Mouse (Mus musculus) kidney, embryonic 16.5 days (tissue): ENCODE measurements around the gene Olfr1217. TPM values are rescaled to one million over a fixed set of nuclear protein-coding genes. Genes with fewer than 3 reads are reported as not detected.
"Not testable (repeated sequence)": the region's sequence is repeated elsewhere in the genome, so short reads cannot be mapped to it uniquely, and the experiment has no call there.

ENCODE experiments used
- ATAC-seq: fragments of 200-750 bp; cut with Nextera tagmentation; 2 replicates; pipeline ENCODE4 v1.8.0; 2017; ENCODE audit warnings: moderate TSS enrichment; ENCODE audit not compliant: low FRiP score, low TSS enrichment
- H3K27ac ChIP-seq: fragments of 300-500 bp; sonication (generic); 2 replicates; pipeline ENCODE4 v1.5.1; 2014; ENCODE audit warnings: low read length
- H3K27me3 ChIP-seq: fragments of 300-500 bp; sonication (generic); 2 replicates; pipeline ENCODE4 v1.6.1; 2014; ENCODE audit warnings: low read length, control low read depth, mixed read lengths; ENCODE audit not compliant: insufficient read depth
- H3K36me3 ChIP-seq: fragments of 300-500 bp; sonication (generic); 2 replicates; pipeline ENCODE4 v1.6.1; 2014; ENCODE audit warnings: low read length, control low read depth, mixed read lengths; ENCODE audit not compliant: insufficient read depth
- H3K4me1 ChIP-seq: fragments of 300-500 bp; sonication (generic); 2 replicates; pipeline ENCODE4 v1.6.1; 2014; ENCODE audit warnings: low read length, control low read depth, mixed read lengths; ENCODE audit not compliant: insufficient read depth
- H3K4me2 ChIP-seq: fragments of 300-500 bp; sonication (generic); replicated peaks from 2 replicates; pipeline ENCODE4 v1.6.1; 2014; ENCODE audit warnings: low read depth, low read length
- H3K4me3 ChIP-seq: fragments of 300-500 bp; sonication (generic); 2 replicates; pipeline ENCODE4 v1.5.1; 2014; ENCODE audit warnings: mild to moderate bottlenecking, low read length
- H3K9ac ChIP-seq: fragments of 300-500 bp; sonication (generic); replicated peaks from 2 replicates; pipeline ENCODE4 v1.6.1; 2014; ENCODE audit warnings: low read length
- H3K9me3 ChIP-seq: fragments of 300-500 bp; sonication (generic); 2 replicates; pipeline ENCODE4 v1.6.1; 2016; ENCODE audit warnings: low read length, control low read depth
- WGBS: fragments of 180-500 bp; shearing (Covaris S2); extraction: QIAGEN DNeasy Blood & Tissue Kit; methylation state at CpG from one replicate; pipeline ENCODE4 v1.1.7; 2014; 5-methylcytosine and 5-hydroxymethylcytosine counted together
- polyA plus RNA-seq: library from polyadenylated mRNA; unstranded; fragments of >200 nt; fragmentation: Nextera tagmentation; extraction: Ambion mirVana; gene quantifications from 2 replicates; pipeline ENCODE4 v1.2.1, GENCODE M21; 2015

The Olfr1217 gene
- polyA plus RNA-seq, result not detected in 2 replicates

DNA sequence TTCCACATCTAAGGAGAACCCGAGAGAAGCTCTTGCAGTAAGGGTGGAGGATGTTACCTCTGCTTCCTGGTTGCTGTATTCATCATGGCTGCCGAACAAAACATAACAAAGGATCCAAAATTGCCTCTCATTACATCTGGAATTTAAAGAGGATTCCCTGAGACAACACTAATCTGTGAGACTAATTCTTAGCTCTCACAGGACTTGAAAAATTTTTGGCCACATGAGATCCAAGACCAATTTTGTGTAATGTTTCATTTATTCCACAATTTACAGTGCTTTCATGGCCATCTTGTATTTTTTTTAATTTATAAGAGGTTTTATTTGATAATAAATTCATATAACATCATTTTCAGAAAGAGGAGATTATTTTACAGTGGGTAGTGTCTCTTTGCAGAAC, at the start of gene Olfr1217:
Gene Olfr1217, minus strand, starts transcription at position 101 of the 400 bp plus-strand sequence.
- no peak for ATAC-seq
- H3K9ac ChIP-seq, result no peak within 1 kb of the TSS
- no peak within 1 kb of the TSS for H3K27ac ChIP-seq
- 68% methylated on average over 2 of the region's 2 CpGs for WGBS
- H3K4me3 ChIP-seq, result no peak within 1 kb of the TSS
- no peaks in the 10 kb centered on the region for H3K9me3 ChIP-seq
- H3K4me1 ChIP-seq, result no peaks in the 10 kb centered on the region
- H3K36me3 ChIP-seq, result no peaks in the 10 kb centered on the region
- no peaks in the 10 kb centered on the region for H3K27me3 ChIP-seq
- H3K4me2 ChIP-seq, result no peak within 1 kb of the TSS

DNA sequence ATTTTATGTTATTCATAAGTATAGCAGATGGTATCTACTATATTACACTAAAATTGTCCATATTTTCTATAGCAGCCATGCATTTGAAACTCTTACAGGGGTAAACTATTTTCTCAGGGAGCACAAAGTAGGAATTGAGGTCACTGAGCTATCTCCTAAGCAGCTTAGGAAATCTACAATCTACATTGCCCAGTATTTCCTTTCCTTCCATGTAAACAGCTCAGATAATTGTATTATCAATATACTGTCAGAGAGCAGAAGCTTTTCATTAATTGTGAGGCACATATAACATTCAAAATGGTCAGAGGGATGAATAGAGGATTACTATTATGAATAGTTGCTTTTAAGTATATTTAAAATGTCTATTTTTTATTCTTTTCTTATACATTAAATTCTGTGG, 49.6 kb upstream of the Olfr1217 start:
- no peaks in the 10 kb centered on the region for H3K9me3 ChIP-seq
- H3K27ac ChIP-seq, result no peak overlapping the region
- no peaks in the 10 kb centered on the region for H3K4me1 ChIP-seq
- no peaks in the 10 kb centered on the region for H3K27me3 ChIP-seq
- H3K4me2 ChIP-seq, result no peak overlapping the region
- no peak for ATAC-seq
- no peaks in the 10 kb centered on the region for H3K36me3 ChIP-seq
- no peak overlapping the region for H3K4me3 ChIP-seq
- H3K9ac ChIP-seq, result no peak overlapping the region

DNA sequence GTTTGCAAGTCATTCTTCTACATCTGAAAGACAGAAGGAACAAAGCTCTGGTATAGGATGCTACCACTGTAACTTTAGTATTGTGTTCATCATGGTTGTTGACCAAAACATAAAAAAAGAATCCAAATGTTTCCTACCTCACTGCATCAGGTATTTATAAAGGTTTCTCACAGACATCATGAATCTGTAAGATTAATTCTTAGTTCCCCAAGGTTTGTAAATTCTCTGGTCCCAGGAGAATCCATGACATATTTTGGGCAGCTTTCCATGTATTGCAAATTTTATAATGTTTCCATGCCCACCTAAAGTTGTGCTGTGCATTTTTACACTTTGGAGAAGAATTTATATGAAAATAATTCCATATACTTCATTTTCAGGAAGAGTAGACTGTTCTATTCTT, 29.2 kb upstream of the Olfr1217 start, which contains the start of gene Olfr1218:
Gene Olfr1218, minus strand, starts transcription at position 101 of the 400 bp plus-strand sequence.
- no peak for ATAC-seq
- Histone ChIP-seq H3K4me2 (no peak within 1 kb of the TSS), H3K27me3 (no peaks in the 10 kb centered on the region), H3K4me3 (no peak within 1 kb of the TSS), H3K36me3 (no peaks in the 10 kb centered on the region), H3K4me1 (no peaks in the 10 kb centered on the region), H3K27ac (no peak within 1 kb of the TSS), H3K9me3 (no peaks in the 10 kb centered on the region), H3K9ac (no peak within 1 kb of the TSS)

DNA sequence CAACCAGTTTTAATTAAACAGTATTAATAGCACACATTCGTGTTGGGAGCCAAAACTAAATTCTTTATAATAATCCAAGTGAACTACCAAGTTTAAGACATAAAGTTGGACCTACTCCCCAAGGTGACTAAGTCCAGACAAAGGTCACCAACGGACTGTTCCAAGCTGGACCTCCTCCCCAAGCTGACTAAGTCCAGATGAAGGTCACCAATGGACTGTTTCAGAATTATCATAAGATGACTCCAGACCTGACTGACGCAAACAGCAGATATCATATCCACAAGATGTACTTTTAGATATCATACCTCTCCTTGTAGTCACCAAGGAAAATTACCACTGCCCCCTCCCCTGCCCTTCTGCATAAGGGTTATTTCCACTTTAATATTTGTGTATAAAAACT, 10.4 kb downstream of the Olfr1217 start:
- H3K27ac ChIP-seq, H3K4me3 ChIP-seq, H3K27me3 ChIP-seq, H3K9ac ChIP-seq, H3K4me1 ChIP-seq, H3K36me3 ChIP-seq, ATAC-seq, H3K9me3 ChIP-seq, H3K4me2 ChIP-seq: not testable (repeated sequence)
- 63% methylated on average over 3 of the region's 3 CpGs for WGBS

DNA sequence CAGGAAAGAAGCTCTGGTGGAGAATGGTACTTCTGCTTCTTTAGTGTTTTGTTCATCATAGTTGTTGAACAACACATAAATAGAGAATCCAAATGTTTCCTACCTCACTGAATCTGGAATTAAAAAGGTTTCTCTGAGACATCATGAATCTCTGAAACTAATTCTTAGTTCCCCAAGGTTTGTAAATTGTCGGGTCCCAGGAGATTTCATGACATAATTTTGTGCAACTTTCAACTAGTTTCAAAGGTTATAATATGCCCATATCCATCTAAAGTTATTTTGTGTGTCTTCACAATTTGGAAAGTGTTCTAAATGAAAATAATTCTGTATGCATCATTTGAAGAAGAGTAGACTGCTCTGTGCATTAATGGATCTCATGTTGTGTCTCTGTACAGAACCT, 13.6 kb downstream of the Olfr1217 start, which contains the start of gene Olfr1216:
Gene Olfr1216, minus strand, starts transcription at position 101 of the 400 bp plus-strand sequence.
- 84% methylated on average over 1 of the region's 1 CpGs for WGBS
- Histone ChIP-seq H3K27me3 (no peaks in the 10 kb centered on the region), H3K4me2 (no peak within 1 kb of the TSS), H3K27ac (no peak within 1 kb of the TSS), H3K9me3 (no peaks in the 10 kb centered on the region), H3K9ac (no peak within 1 kb of the TSS), H3K36me3 (no peaks in the 10 kb centered on the region), H3K4me3 (no peak within 1 kb of the TSS), H3K4me1 (no peaks in the 10 kb centered on the region)
- ATAC-seq, result no peak

DNA sequence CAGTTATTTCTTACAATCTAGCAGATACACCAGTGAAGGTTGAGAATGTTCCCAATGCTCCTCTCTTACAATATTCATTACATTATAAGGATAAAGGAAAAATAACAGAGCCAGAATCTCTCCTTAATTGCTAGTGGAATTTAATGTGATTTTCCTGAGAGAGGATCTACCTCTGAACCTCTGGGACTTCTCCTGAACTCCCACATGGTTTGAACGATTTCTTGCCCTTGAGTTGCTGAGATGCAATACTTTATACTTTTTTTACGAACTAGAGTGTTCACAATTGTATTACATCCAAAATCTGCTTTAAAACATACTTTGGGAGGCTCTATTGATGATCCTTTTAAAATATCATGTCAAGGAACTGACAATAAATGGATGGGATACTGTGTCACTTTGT, 25.0 kb downstream of the Olfr1217 start, which contains the start of gene Olfr1215:
Gene Olfr1215, minus strand, starts transcription at position 101 of the 400 bp plus-strand sequence.
- H3K4me2 ChIP-seq, result no peak within 1 kb of the TSS
- no peaks in the 10 kb centered on the region for H3K27me3 ChIP-seq
- no peaks in the 10 kb centered on the region for H3K4me1 ChIP-seq
- 76% methylated on average over 2 of the region's 2 CpGs for WGBS
- no peaks in the 10 kb centered on the region for H3K9me3 ChIP-seq
- no peak within 1 kb of the TSS for H3K9ac ChIP-seq
- no peak within 1 kb of the TSS for H3K27ac ChIP-seq
- H3K36me3 ChIP-seq, result no peaks in the 10 kb centered on the region
- H3K4me3 ChIP-seq, result no peak within 1 kb of the TSS
- no peak for ATAC-seq

DNA sequence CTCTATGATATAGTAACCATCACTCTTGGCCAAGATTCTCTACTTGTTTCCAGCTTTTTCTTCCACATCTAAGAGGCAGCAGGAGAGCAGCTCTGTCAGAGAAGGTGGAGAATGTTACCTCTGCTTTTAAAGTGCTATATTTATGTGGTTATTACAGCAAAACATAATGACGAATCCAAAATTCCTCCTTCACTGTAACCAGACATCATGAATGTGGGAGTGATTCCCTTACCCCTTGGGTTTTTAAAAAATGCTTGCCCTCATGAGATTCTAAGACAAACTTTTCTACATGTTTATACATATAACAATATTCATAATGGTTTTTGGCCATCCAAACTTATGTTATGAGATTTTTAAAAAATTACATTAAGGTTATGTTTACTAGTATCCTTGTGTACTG, 39.3 kb downstream of the Olfr1217 start, which contains the start of gene Olfr1214:
Gene Olfr1214, minus strand, starts transcription at position 101 of the 400 bp plus-strand sequence.
- no peak within 1 kb of the TSS for H3K9ac ChIP-seq
- H3K36me3 ChIP-seq, result no peaks in the 10 kb centered on the region
- 74% methylated on average over 1 of the region's 1 CpGs for WGBS

DNA sequence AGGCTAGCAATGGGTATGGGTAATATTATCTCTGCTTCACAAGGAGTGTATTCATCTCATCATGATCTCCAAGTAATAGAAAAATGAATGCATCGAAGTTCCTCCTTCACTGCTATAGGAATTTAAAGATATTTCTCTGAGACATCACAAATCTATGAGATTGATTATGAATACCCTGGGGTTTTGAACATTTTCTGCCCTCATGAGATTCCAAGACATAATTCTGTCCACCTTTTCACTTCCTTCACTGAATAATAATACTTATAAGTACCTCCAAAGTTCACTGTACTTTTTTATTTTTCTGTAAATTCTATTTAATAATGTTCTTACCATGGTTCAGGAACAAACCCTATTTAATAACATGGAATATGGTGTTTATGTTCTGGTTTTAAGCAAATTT, 51.7 kb downstream of the Olfr1217 start, which contains the start of gene Gm13762:
Gene Gm13762, minus strand, starts transcription at position 101 of the 400 bp plus-strand sequence.
- H3K27me3 ChIP-seq, result no peaks in the 10 kb centered on the region
- no peaks in the 10 kb centered on the region for H3K36me3 ChIP-seq
- no peak within 1 kb of the TSS for H3K9ac ChIP-seq
- WGBS, result 94% methylated on average over 1 of the region's 1 CpGs
- no peak within 1 kb of the TSS for H3K27ac ChIP-seq
- no peak within 1 kb of the TSS for H3K4me3 ChIP-seq
- no peak for ATAC-seq
- H3K4me2 ChIP-seq, result no peak within 1 kb of the TSS
- no peaks in the 10 kb centered on the region for H3K4me1 ChIP-seq
- H3K9me3 ChIP-seq, result no peaks in the 10 kb centered on the region

More for the DNA sequence above, 39.3 kb downstream of the Olfr1217 start, which contains the start of gene Olfr1214:
- no peak within 1 kb of the TSS for H3K4me2 ChIP-seq
- no peak within 1 kb of the TSS for H3K27ac ChIP-seq
- no peak within 1 kb of the TSS for H3K4me3 ChIP-seq
- H3K27me3 ChIP-seq, result no peaks in the 10 kb centered on the region
- no peaks in the 10 kb centered on the region for H3K9me3 ChIP-seq
- ATAC-seq, result no peak
- H3K4me1 ChIP-seq, result no peaks in the 10 kb centered on the region

Other genes starting within 250 kb of the Olfr1217 start
- gene Olfr1201, start 239.0 kb downstream of the Olfr1217 start, polyA plus RNA-seq, result not detected in 2 replicates
- not detected in 2 replicates for gene Olfr1202, start 217.6 kb downstream of the Olfr1217 start, polyA plus RNA-seq
- gene Olfr1205, start 202.3 kb downstream of the Olfr1217 start, polyA plus RNA-seq, result not detected in 2 replicates
- not detected in 2 replicates for gene Olfr1204, start 182.8 kb downstream of the Olfr1217 start, polyA plus RNA-seq
- gene Olfr1206, start 168.8 kb downstream of the Olfr1217 start, polyA plus RNA-seq, result not detected in 2 replicates
- gene Olfr1208, start 129.8 kb downstream of the Olfr1217 start, polyA plus RNA-seq, result not detected in 2 replicates
- gene Olfr1209, start 116.9 kb downstream of the Olfr1217 start, polyA plus RNA-seq, result not detected in 2 replicates
- gene Olfr1211, start 94.0 kb downstream of the Olfr1217 start, polyA plus RNA-seq, result not detected in 2 replicates
- gene Olfr1212, start 78.1 kb downstream of the Olfr1217 start, polyA plus RNA-seq, result not detected in 2 replicates
- gene Gm13762, start 51.8 kb downstream of the Olfr1217 start, polyA plus RNA-seq, result not detected in 2 replicates
- gene Olfr1214, start 39.4 kb downstream of the Olfr1217 start, polyA plus RNA-seq, result not detected in 2 replicates
- not detected in 2 replicates for gene Olfr1215, start 25.1 kb downstream of the Olfr1217 start, polyA plus RNA-seq
- gene Olfr1216, start 13.7 kb downstream of the Olfr1217 start, polyA plus RNA-seq, result not detected in 2 replicates
- gene Olfr1218, start 29.1 kb upstream of the Olfr1217 start, polyA plus RNA-seq, result not detected in 2 replicates
- not detected in 2 replicates for gene Olfr1219, start 51.4 kb upstream of the Olfr1217 start, polyA plus RNA-seq
- gene Olfr1220, start 74.8 kb upstream of the Olfr1217 start, polyA plus RNA-seq, result not detected in 2 replicates
- gene Olfr1221, start 85.2 kb upstream of the Olfr1217 start, polyA plus RNA-seq, result not detected in 2 replicates
- gene Olfr1222, start 101.0 kb upstream of the Olfr1217 start, polyA plus RNA-seq, result not detected in 2 replicates
- gene Olfr1223, start 119.5 kb upstream of the Olfr1217 start, polyA plus RNA-seq, result not detected in 2 replicates
- not detected in 2 replicates for gene Olfr1224-ps1, start 132.0 kb upstream of the Olfr1217 start, polyA plus RNA-seq
- gene Olfr1225, start 142.6 kb upstream of the Olfr1217 start, polyA plus RNA-seq, result not detected in 2 replicates
- not detected in 2 replicates for gene Olfr1226, start 168.0 kb upstream of the Olfr1217 start, polyA plus RNA-seq
- not detected in 2 replicates for gene Olfr1228, start 222.0 kb upstream of the Olfr1217 start, polyA plus RNA-seq